Mouse (Mus musculus) forebrain, embryonic 13.5 days (tissue): Measurements from ENCODE around the gene Cnbd2. TPM values are rescaled to one million over a fixed set of nuclear protein-coding genes. Genes with fewer than 3 reads are reported as not detected.
A peak's percentile ranks its signal among the peaks of the same experiment; 100 is the strongest.
"Not testable (repeated sequence)": the region's sequence is repeated elsewhere in the genome, so short reads cannot be mapped to it uniquely, and the experiment has no call there.

ENCODE experiments used
- ATAC-seq: fragments of 200-750 bp; cut with Nextera tagmentation; 2 replicates; pipeline ENCODE4 v1.8.0; 2017
- H3K27ac ChIP-seq: fragments of 300-500 bp; sonication (generic); 2 replicates; pipeline ENCODE4 v1.5.1; 2015; ENCODE audit warnings: inconsistent platforms, mild to moderate bottlenecking, moderate library complexity
- H3K27me3 ChIP-seq: fragments of 300-500 bp; sonication (generic); 2 replicates; pipeline ENCODE4 v1.6.1; 2015; ENCODE audit warnings: mild to moderate bottlenecking, inconsistent platforms
- H3K36me3 ChIP-seq: fragments of 300-500 bp; sonication (generic); 2 replicates; pipeline ENCODE4 v1.6.1; 2015; ENCODE audit warnings: mild to moderate bottlenecking, inconsistent platforms; ENCODE audit not compliant: poor library complexity, severe bottlenecking
- H3K4me1 ChIP-seq: fragments of 300-500 bp; sonication (generic); 2 replicates; pipeline ENCODE4 v1.6.1; 2015; ENCODE audit warnings: inconsistent platforms
- H3K4me2 ChIP-seq: fragments of 300-500 bp; sonication (generic); 2 replicates; pipeline ENCODE4 v1.6.1; 2015; ENCODE audit warnings: inconsistent platforms, mild to moderate bottlenecking, moderate library complexity
- H3K4me3 ChIP-seq: fragments of 300-500 bp; sonication (generic); 2 replicates; pipeline ENCODE4 v1.5.1; 2015; ENCODE audit warnings: mild to moderate bottlenecking, inconsistent platforms
- H3K9ac ChIP-seq: fragments of 300-500 bp; sonication (generic); 2 replicates; pipeline ENCODE4 v1.6.1; 2015; ENCODE audit warnings: mild to moderate bottlenecking, inconsistent platforms
- H3K9me3 ChIP-seq: fragments of 300-500 bp; sonication (generic); replicated peaks from 2 replicates; pipeline ENCODE4 v1.6.1; 2016; ENCODE audit warnings: inconsistent platforms
- WGBS: fragments of 180-500 bp; shearing (Covaris S2); methylation state at CpG from one replicate; pipeline ENCODE4 v1.1.7; 2015; 5-methylcytosine and 5-hydroxymethylcytosine counted together
- polyA plus RNA-seq: library from polyadenylated mRNA; unstranded; fragments of >200 nt; fragmentation: Nextera tagmentation; extraction: Ambion mirVana; gene quantifications from 2 replicates; pipeline ENCODE4 v1.2.1, GENCODE M21; 2015

The Cnbd2 gene
- polyA plus RNA-seq, 1 experiment from 2014 or later, result 5.7 TPM

GRCm38 (mm10) chr2:156352413-156353165 lies 40.5 kb downstream of the Cnbd2 start:
- Histone ChIP-seq H3K4me3 (no peak overlapping the region), H3K27me3 (no peaks in the 10 kb centered on the region), H3K9me3 (no peaks in the 10 kb centered on the region), H3K4me1 (no peaks in the 10 kb centered on the region; the same call in 1 of the 2 replicates), H3K9ac (no peak overlapping the region), H3K27ac (no peak overlapping the region), H3K36me3 (no peaks in the 10 kb centered on the region), H3K4me2 (no peak overlapping the region)
- 77% methylated on average over 8 of the region's 8 CpGs for WGBS
- no peak for ATAC-seq

GRCm38 (mm10) chr2:156353265-156353692 lies 41.2 kb downstream of the Cnbd2 start:
- Histone ChIP-seq H3K9ac (no peak overlapping the region), H3K9me3 (no peaks in the 10 kb centered on the region), H3K36me3 (no peaks in the 10 kb centered on the region), H3K4me2 (no peak overlapping the region), H3K27ac (no peak overlapping the region), H3K4me1 (no peaks in the 10 kb centered on the region; the same call in 1 of the 2 replicates), H3K27me3 (no peaks in the 10 kb centered on the region), H3K4me3 (no peak overlapping the region)
- ATAC-seq, result no peak
- WGBS, result 56% methylated on average over 7 of the region's 7 CpGs

- no peak overlapping the region for H3K4me3 ChIP-seq
- WGBS, result 53% methylated on average over 7 of the region's 7 CpGs
- H3K9ac ChIP-seq, result no peak overlapping the region
- H3K4me1 ChIP-seq, result no peaks in the 10 kb centered on the region; the same call in 1 of the 2 replicates
- no peak; the same call in 1 of the 2 replicates for ATAC-seq
- H3K9me3 ChIP-seq, result no peaks in the 10 kb centered on the region
- no peaks in the 10 kb centered on the region for H3K36me3 ChIP-seq
- peak overlapping the region; percentile 3; the same call in 1 of the 2 replicates for H3K27ac ChIP-seq
- H3K4me2 ChIP-seq, result no peak overlapping the region
- H3K27me3 ChIP-seq, result no peaks in the 10 kb centered on the region
Observed at GRCm38 (mm10) chr2:156356031-156356430, 43.9 kb downstream of the Cnbd2 start.

GRCm38 (mm10) chr2:156368465-156368864 lies 56.4 kb downstream of the Cnbd2 start:
- H3K9ac ChIP-seq, result no peak overlapping the region
- no peaks in the 10 kb centered on the region for H3K9me3 ChIP-seq
- no peaks in the 10 kb centered on the region for H3K27me3 ChIP-seq
- H3K27ac ChIP-seq, result no peak overlapping the region
- H3K4me1 ChIP-seq, result no peaks in the 10 kb centered on the region
- no peak for ATAC-seq
- WGBS, result 84% methylated on average over 3 of the region's 3 CpGs
- H3K4me3 ChIP-seq, result no peak overlapping the region
- no peak overlapping the region for H3K4me2 ChIP-seq
- no peaks in the 10 kb centered on the region for H3K36me3 ChIP-seq

DNA sequence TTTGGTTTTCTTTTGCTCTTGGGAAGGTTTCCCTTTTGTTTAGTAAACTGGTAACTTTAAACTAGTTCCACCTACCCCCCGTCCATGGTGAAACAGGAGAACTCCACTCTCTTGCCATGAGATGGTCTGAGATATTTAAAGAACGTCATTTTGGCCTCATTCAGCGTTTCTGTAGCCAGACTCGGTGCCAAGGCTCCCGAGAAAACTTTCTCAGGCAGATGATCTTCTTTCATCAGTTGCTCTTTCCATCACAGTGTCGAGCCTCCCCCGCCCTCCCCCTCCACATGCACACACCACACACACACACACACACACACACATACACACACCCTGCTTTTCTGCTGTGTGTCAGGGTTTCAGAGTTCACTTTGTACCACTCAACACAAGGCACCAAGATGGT lies 58.8 kb downstream of the Cnbd2 start:
- no peaks in the 10 kb centered on the region for H3K4me1 ChIP-seq
- no peaks in the 10 kb centered on the region for H3K9me3 ChIP-seq
- H3K27ac ChIP-seq, result no peak overlapping the region
- no peaks in the 10 kb centered on the region for H3K27me3 ChIP-seq
- H3K4me2 ChIP-seq, result no peak overlapping the region
- no peak overlapping the region for H3K9ac ChIP-seq
- 90% methylated on average over 7 of the region's 7 CpGs for WGBS
- no peaks in the 10 kb centered on the region for H3K36me3 ChIP-seq
- ATAC-seq, result no peak
- H3K4me3 ChIP-seq, result no peak overlapping the region

DNA sequence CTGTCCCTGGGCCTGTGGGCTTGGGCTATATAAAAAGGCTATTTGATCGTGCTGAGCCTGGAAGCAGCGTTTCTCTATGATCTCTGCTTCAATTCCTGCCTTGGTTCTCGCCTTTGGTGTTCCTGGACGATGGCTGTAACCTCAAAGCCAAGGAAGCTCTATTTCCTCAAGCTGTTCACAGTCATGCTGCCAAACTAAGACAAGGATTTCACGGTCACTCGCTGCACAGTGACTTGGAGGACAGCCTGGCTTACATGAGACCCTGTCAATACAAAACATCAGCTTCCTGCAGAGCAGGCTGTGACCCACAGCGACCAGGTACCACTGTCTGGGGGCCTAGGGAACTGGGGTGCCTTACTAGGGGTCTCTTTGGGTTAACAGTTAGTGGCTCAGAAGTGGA lies 64.9 kb downstream of the Cnbd2 start:
- Histone ChIP-seq H3K9ac (no peak overlapping the region), H3K36me3 (no peaks in the 10 kb centered on the region), H3K4me3 (no peak overlapping the region), H3K9me3 (no peaks in the 10 kb centered on the region), H3K4me1 (no peaks in the 10 kb centered on the region), H3K27ac (no peak overlapping the region), H3K27me3 (no peaks in the 10 kb centered on the region), H3K4me2 (no peak overlapping the region)
- 83% methylated on average over 7 of the region's 7 CpGs for WGBS
- no peak for ATAC-seq

DNA sequence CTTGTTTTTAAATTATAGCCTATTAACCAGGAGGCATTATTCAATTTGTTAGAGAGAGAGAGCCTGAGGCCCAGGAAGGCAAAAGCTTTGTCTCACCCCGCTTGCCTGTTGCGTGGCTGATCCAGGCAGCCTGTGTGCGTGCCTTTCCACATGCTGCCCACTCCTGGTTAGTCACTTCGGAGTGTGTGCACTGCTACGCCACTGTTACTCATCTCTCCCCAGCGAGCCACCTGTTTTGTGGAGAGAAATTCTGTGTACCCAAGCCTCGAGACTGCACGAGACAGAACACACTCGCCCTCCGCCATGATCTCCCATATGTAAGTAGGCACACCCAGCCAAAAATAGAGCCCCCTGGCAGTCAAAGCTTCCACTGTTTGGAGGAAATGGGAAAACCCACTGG lies 67.8 kb downstream of the Cnbd2 start:
- Histone ChIP-seq H3K4me2 (no peak overlapping the region), H3K36me3 (no peaks in the 10 kb centered on the region), H3K27ac (no peak overlapping the region), H3K9ac (no peak overlapping the region), H3K4me3 (no peak overlapping the region), H3K9me3 (no peaks in the 10 kb centered on the region; the same call in 1 of the 2 replicates), H3K27me3 (no peaks in the 10 kb centered on the region), H3K4me1 (no peaks in the 10 kb centered on the region)
- 89% methylated on average over 10 of the region's 10 CpGs for WGBS
- ATAC-seq, result no peak

DNA sequence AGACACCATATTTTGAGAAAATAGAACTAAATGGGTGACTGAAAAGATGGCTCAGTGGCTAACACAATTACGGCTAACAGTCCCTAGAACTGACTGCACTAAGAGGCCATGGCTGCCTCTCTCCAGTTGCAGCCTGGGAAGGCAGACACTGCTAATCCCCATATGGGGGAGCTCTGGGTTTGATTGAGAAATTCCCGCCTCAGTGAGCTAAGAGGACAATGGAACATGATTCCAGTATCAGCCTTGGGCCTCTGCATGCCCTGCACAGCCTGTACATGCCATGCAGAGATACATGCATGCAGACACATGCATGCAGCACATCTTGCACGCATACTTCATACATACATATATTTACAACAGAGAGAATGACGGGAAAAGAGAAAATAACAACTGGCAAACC lies 69.3 kb downstream of the Cnbd2 start:
- H3K27me3 ChIP-seq, result no peaks in the 10 kb centered on the region
- H3K36me3 ChIP-seq, result no peaks in the 10 kb centered on the region
- no peak for ATAC-seq
- H3K4me1 ChIP-seq, result no peaks in the 10 kb centered on the region
- H3K9me3 ChIP-seq, result no peaks in the 10 kb centered on the region; the same call in 1 of the 2 replicates
- H3K4me2 ChIP-seq, result no peak overlapping the region
- H3K27ac ChIP-seq, result no peak overlapping the region
- no peak overlapping the region for H3K9ac ChIP-seq
- WGBS, result 59% methylated on average over 4 of the region's 4 CpGs
- H3K4me3 ChIP-seq, result no peak overlapping the region

DNA sequence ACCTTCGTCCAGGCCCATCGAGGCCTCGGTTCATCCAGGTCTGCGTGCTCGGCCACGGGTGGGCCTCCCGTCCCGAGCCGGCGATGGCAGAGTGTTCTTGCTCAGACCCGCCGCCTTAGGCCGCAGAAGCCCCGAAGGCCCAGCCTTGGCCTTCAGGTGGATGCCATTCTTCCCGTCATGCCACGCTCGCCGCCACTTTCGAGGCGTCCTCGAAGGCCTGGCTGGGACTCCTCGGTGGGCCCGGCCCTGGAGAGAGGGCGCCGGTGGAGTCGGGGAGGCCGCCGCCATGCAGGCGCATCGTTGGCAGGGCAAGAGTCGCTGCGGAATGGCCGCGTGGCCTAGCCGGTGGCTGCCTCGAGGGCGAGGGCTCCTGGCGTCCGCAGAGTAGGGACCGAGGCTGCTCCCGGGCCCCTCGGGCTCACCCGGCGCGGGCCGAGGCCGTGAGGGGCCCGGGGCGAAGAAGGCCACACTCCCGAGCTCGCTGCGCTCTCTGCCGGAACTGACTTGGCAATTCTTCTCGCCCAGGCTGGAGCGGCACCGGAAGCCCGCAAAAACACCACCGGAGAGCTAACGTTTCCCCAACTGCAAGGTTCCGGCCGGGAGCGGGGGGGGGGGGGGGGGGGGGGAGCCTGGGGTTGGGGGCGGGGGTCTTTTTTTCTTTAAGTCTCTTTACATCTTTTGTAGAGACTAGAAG lies 80.5 kb downstream of the Cnbd2 start:
- not testable (repeated sequence) for H3K4me1 ChIP-seq, H3K27me3 ChIP-seq, H3K27ac ChIP-seq, H3K36me3 ChIP-seq, H3K9me3 ChIP-seq
- peak overlapping the region; percentile 48 for H3K4me2 ChIP-seq
- ATAC-seq, result peak; percentile 94
- peak overlapping the region; percentile 40 for H3K4me3 ChIP-seq
- H3K9ac ChIP-seq, result 0 out of 2 replicates have a peak overlapping the region, but pooled peaks have one; percentile 54
- 0% methylated on average over 4 of the region's 63 CpGs for WGBS

- H3K27me3 ChIP-seq, result no peaks in the 10 kb centered on the region
- H3K4me3 ChIP-seq, result peak overlapping the region; percentile 40
- H3K9me3 ChIP-seq, result no peaks in the 10 kb centered on the region
- peak overlapping the region; percentile 48 for H3K4me2 ChIP-seq
- WGBS, result 60% methylated on average over 5 of the region's 5 CpGs
- ATAC-seq, result peak; percentile 62
- H3K27ac ChIP-seq, result peak overlapping the region; percentile 40; the same call in 1 of the 2 replicates
- H3K4me1 ChIP-seq, result 0 out of 2 replicates have a peak, but pooled peaks cover 7% of the 10 kb centered on the region
- no peak overlapping the region for H3K9ac ChIP-seq
- H3K36me3 ChIP-seq, result no peaks in the 10 kb centered on the region
Observed at GRCm38 (mm10) chr2:156393155-156393828, 81.2 kb downstream of the Cnbd2 start.

- Histone ChIP-seq H3K9me3 (no peaks in the 10 kb centered on the region), H3K27me3 (no peaks in the 10 kb centered on the region), H3K4me2 (no peak overlapping the region), H3K9ac (no peak overlapping the region), H3K36me3 (no peaks in the 10 kb centered on the region), H3K27ac (no peak overlapping the region), H3K4me1 (0 out of 2 replicates have a peak, but pooled peaks cover 7% of the 10 kb centered on the region), H3K4me3 (no peak overlapping the region)
- WGBS, result 92% methylated on average over 4 of the region's 4 CpGs
- no peak for ATAC-seq
Observed at GRCm38 (mm10) chr2:156394282-156394681, 82.2 kb downstream of the Cnbd2 start.

GRCm38 (mm10) chr2:156396096-156396495 lies 84.0 kb downstream of the Cnbd2 start:
- Histone ChIP-seq H3K27me3 (no peaks in the 10 kb centered on the region), H3K4me3 (no peak overlapping the region), H3K27ac (no peak overlapping the region), H3K36me3 (no peaks in the 10 kb centered on the region), H3K9me3 (no peaks in the 10 kb centered on the region), H3K4me2 (no peak overlapping the region), H3K9ac (no peak overlapping the region), H3K4me1 (peaks cover 13% of the 10 kb centered on the region)
- 78% methylated on average over 2 of the region's 2 CpGs for WGBS
- ATAC-seq, result no peak
